In genomic region chr2:128552080-128552791, GRCm38 (mm10) we compare ENCODE assay signal across 34 mouse cellular contexts. TPM values are rescaled to one million over a fixed set of nuclear protein-coding genes. Genes with fewer than 3 reads are reported as not detected.
DNase-seq lines count a peak whose midpoint lies in the region; ATAC-seq and TF ChIP-seq lines count a peak whose summit lies in the region.
"Had no signal": no experiment of that assay in that cellular context is flagged by ENCODE, and none has a peak within 500 bp of the region (broad histone marks: within the 10 kb centered on the region; RNA-seq: fewer than 3 reads in every experiment).

No protein-coding gene starts in this region.

- no peak overlapping the region for H3K4me3 ChIP-seq in CH12.LX (replicated peaks in 1 of 3; ENCODE audit: low read depth in 2 of 3, low read length in 2 of 3, poor library complexity in 1 of 3)
- H3K4me3 ChIP-seq in stomach, embryonic 16.5 days (replicated peaks; ENCODE audit: low read length), result no peak overlapping the region
- H3K4me3 ChIP-seq in forebrain, embryonic 11.5 days (ENCODE audit: low read depth, low read length), result no peak overlapping the region
- H3K4me3 ChIP-seq: forebrain, embryonic 13.5 days; hindbrain, embryonic 12.5 days; midbrain, embryonic 13.5 days; neural tube, embryonic 12.5 days; stomach, embryonic 15.5 days had no signal

- no peaks in the 10 kb centered on the region for H3K36me3 ChIP-seq in CH12.LX (replicated peaks in 1 of 2; ENCODE audit: control insufficient read depth in 1 of 2, insufficient read depth in 1 of 2, low read length in 1 of 2)
- no peaks in the 10 kb centered on the region for H3K36me3 ChIP-seq in stomach, embryonic 16.5 days (ENCODE audit: control insufficient read depth, insufficient read depth, low read length)
- no peaks in the 10 kb centered on the region for H3K36me3 ChIP-seq in forebrain, embryonic 11.5 days (ENCODE audit: control insufficient read depth, insufficient read depth, low read length)
- H3K36me3 ChIP-seq: hindbrain, embryonic 12.5 days; midbrain, embryonic 13.5 days; neural tube, embryonic 12.5 days; stomach, embryonic 15.5 days had no signal

- no peak for TF ChIP-seq CTCF in CH12.LX (conservative IDR thresholded peaks at IDR 0.05 in 1 of 2, IDR thresholded peaks at IDR 0.05 in 1 of 2; ENCODE audit: low read depth in 2 of 2, low read length in 2 of 2)

- no peak for TF ChIP-seq POLR2A in CH12.LX (IDR thresholded peaks at IDR 0.05; ENCODE audit: low read depth, low read length)

- H3K4me2 ChIP-seq in CH12.LX (ENCODE audit: insufficient read depth, low read depth, poor library complexity, severe bottlenecking), result no peak overlapping the region
- no peak overlapping the region for H3K4me2 ChIP-seq in stomach, embryonic 16.5 days (ENCODE audit: low read depth, low read length)
- no peak overlapping the region for H3K4me2 ChIP-seq in forebrain, embryonic 11.5 days (ENCODE audit: low read depth, low read length, severe bottlenecking)
- H3K4me2 ChIP-seq: forebrain, embryonic 13.5 days; hindbrain, embryonic 12.5 days; midbrain, embryonic 13.5 days; neural tube, embryonic 12.5 days; stomach, embryonic 15.5 days had no signal

- no peaks in the 10 kb centered on the region for H3K27me3 ChIP-seq in CH12.LX (replicated peaks)
- H3K27me3 ChIP-seq in stomach, embryonic 16.5 days (ENCODE audit: control insufficient read depth, insufficient read depth, low read length), result no peaks in the 10 kb centered on the region
- H3K27me3 ChIP-seq in forebrain, embryonic 11.5 days (ENCODE audit: control insufficient read depth, insufficient read depth, low read length), result no peaks in the 10 kb centered on the region
- H3K27me3 ChIP-seq: forebrain, embryonic 13.5 days; hindbrain, embryonic 12.5 days; midbrain, embryonic 13.5 days; neural tube, embryonic 12.5 days; stomach, embryonic 15.5 days had no signal

- no peak for DNase-seq in CH12.LX (ENCODE audit: extremely low read depth)
- peak; percentile 42 for DNase-seq in lung, postnatal 14 days
- no peak for DNase-seq in retina, postnatal 1 day
- DNase-seq in heart, postnatal 4 days, result no peak
- DNase-seq in forebrain, embryonic 11.5 days (ENCODE audit: low spot score), result no peak
- DNase-seq: adrenal gland, postnatal 36 days; cerebellum, adult 11 months; cerebellum, adult 9-11 months; kidney, adult 2 months; kidney, postnatal 10 days; right cerebral cortex, postnatal 25 days had no signal

- no peak overlapping the region for H3K9ac ChIP-seq in CH12.LX (ENCODE audit: insufficient read depth, low read depth)
- H3K9ac ChIP-seq in stomach, embryonic 16.5 days (ENCODE audit: low read length), result no peak overlapping the region
- no peak overlapping the region for H3K9ac ChIP-seq in forebrain, embryonic 11.5 days (ENCODE audit: low read length)
- H3K9ac ChIP-seq: forebrain, embryonic 13.5 days; hindbrain, embryonic 12.5 days; midbrain, embryonic 13.5 days; neural tube, embryonic 12.5 days; stomach, embryonic 15.5 days had no signal

- dilution Hi-C loops in CH12.LX (cut with MboI; ENCODE audit: extremely low pct_ligation_motif_present, extremely low pct_unique_long_range_greater_than_20kb, low sequenced_read_pairs), result no loop called here

- H3K4me1 ChIP-seq in CH12.LX (ENCODE audit: control insufficient read depth in 1 of 2, insufficient read depth in 2 of 2), result peaks cover 3 to 21% of the 10 kb centered on the region in 2 experiments; a peak in 2 of 4 replicates
- H3K4me1 ChIP-seq in stomach, embryonic 16.5 days (ENCODE audit: control insufficient read depth, insufficient read depth, low read length), result peaks cover 15% of the 10 kb centered on the region
- H3K4me1 ChIP-seq in forebrain, embryonic 11.5 days (replicated peaks; ENCODE audit: control insufficient read depth, insufficient read depth, low read length), result no peaks in the 10 kb centered on the region
- H3K4me1 ChIP-seq: forebrain, embryonic 13.5 days had no signal

- in situ Hi-C loops in CH12.LX (cut with MboI; ENCODE audit: low pct_ligation_motif_present, low pct_unique_long_range_greater_than_20kb, low sequenced_read_pairs), result no loop called here

- TF ChIP-seq EP300 in CH12.LX (IDR thresholded peaks at IDR 0.05; ENCODE audit: low read length), result no peak

- 0 out of 4 replicates have a peak, but pooled peaks have one; percentile 7 to 21 for ATAC-seq in hematopoietic stem cell, adult 5-6 weeks (replicated peaks in 1 of 2; ENCODE audit: insufficient read depth in 1 of 2, low FRiP score in 2 of 2, low TSS enrichment in 1 of 2, low read depth in 1 of 2, poor library complexity in 2 of 2, severe bottlenecking in 2 of 2)
- ATAC-seq in stomach, embryonic 16.5 days (ENCODE audit: insufficient read depth, low FRiP score), result no peak
- ATAC-seq in forebrain, embryonic 11.5 days (replicated peaks; ENCODE audit: low FRiP score), result no peak
- ATAC-seq: CD4-positive, CD25-positive, alpha-beta regulatory T cell, adult 4 months; forebrain, embryonic 13.5 days; midbrain, embryonic 13.5 days had no signal

- H3K27ac ChIP-seq in CH12.LX (ENCODE audit: insufficient read depth, low read depth), result no peak overlapping the region
- peak overlapping the region; percentile 16; the same call in 1 of the 2 replicates for H3K27ac ChIP-seq in stomach, embryonic 16.5 days (ENCODE audit: low read length)
- no peak overlapping the region for H3K27ac ChIP-seq in forebrain, embryonic 11.5 days (ENCODE audit: low read depth, low read length)
- H3K27ac ChIP-seq: forebrain, embryonic 13.5 days; hindbrain, embryonic 12.5 days; midbrain, embryonic 13.5 days; neural tube, embryonic 12.5 days; stomach, embryonic 15.5 days had no signal

- TF ChIP-seq RAD21 in CH12.LX (IDR thresholded peaks at IDR 0.05; ENCODE audit: low read depth, low read length), result no peak

- H3K9me3 ChIP-seq in CH12.LX (replicated peaks; ENCODE audit: low read length), result no peaks in the 10 kb centered on the region
- H3K9me3 ChIP-seq in stomach, embryonic 16.5 days (replicated peaks; ENCODE audit: control insufficient read depth, low read length), result no peaks in the 10 kb centered on the region
- no peaks in the 10 kb centered on the region for H3K9me3 ChIP-seq in forebrain, embryonic 11.5 days (ENCODE audit: control insufficient read depth, low read length)
- H3K9me3 ChIP-seq: forebrain, embryonic 13.5 days; hindbrain, embryonic 12.5 days; midbrain, embryonic 13.5 days; neural tube, embryonic 12.5 days; stomach, embryonic 15.5 days had no signal

- WGBS in stomach, embryonic 16.5 days, result 79% methylated on average over 8 of the region's 8 CpGs
- 79% methylated on average over 8 of the region's 8 CpGs for WGBS in forebrain, embryonic 11.5 days

- H3K79me2 ChIP-seq in CH12.LX (replicated peaks; ENCODE audit: control insufficient read depth, extremely low read depth, insufficient read depth, poor library complexity, severe bottlenecking), result no peaks in the 10 kb centered on the region

TF ChIP-seq in CH12.LX, 34 proteins besides CTCF, POLR2A, EP300 and RAD21:
- TF ChIP-seq RCOR1 (conservative IDR thresholded peaks at IDR 0.05; ENCODE audit: low read depth, low read length) (no peak), ZC3H11A (IDR thresholded peaks at IDR 0.05; ENCODE audit: low read depth, low read length) (no peak), POLR2AphosphoS2 (IDR thresholded peaks at IDR 0.05; ENCODE audit: low read depth, low read length) (no peak), IRF4 (IDR thresholded peaks at IDR 0.05; ENCODE audit: low read depth, low read length) (peak; percentile 30; the same call in 1 of the 2 replicates), JUND (conservative IDR thresholded peaks at IDR 0.05; ENCODE audit: low read depth, low read length) (no peak), BHLHE40 (IDR thresholded peaks at IDR 0.05; ENCODE audit: low read depth, low read length) (peak; percentile 78), MAFK (IDR thresholded peaks at IDR 0.05; ENCODE audit: insufficient replicate concordance, low read length) (0 out of 2 replicates have a peak, but pooled peaks have one; percentile 34)

RNA-seq across cellular contexts. Expression of gene Spdye4c, which starts 38.8 kb away (rescaled TPM):
- total RNA-seq in CH12.LX (2012; rRNA removed), result not detected in 2 replicates
- total RNA-seq in CH12.LX (2014; rRNA removed), result not detected in 2 replicates
- polyA plus RNA-seq in CH12.LX (2012; ENCODE audit: insufficient read length, low read depth), result not detected in 2 replicates
- not detected in 2 replicates for total RNA-seq in hematopoietic stem cell, adult 5-6 weeks (2017)
- polyA plus RNA-seq in stomach, embryonic 16.5 days (2015; fragmentation: Nextera tagmentation; extraction: Ambion mirVana), result not detected in 2 replicates
- total RNA-seq in heart, postnatal 4 days (2021), result not detected
- polyA plus RNA-seq in forebrain, embryonic 11.5 days (2014; fragmentation: Nextera tagmentation; extraction: Ambion mirVana), result not detected in 2 replicates
- total RNA-seq: adrenal gland, postnatal 36 days; ES-E14; gastrocnemius, adult 18-20 months; gastrocnemius, postnatal 4 days; layer of hippocampus, adult 18-20 months; layer of hippocampus, postnatal 25 days; left cerebral cortex, postnatal 10 days; liver, adult 2 months; megakaryocyte progenitor cell, adult 5-6 weeks had no signal
- polyA plus RNA-seq: CD4-positive, CD25-positive, alpha-beta regulatory T cell, adult 4 months; cortical plate, adult 2 months; embryonic facial prominence, embryonic 11.5 days; forebrain, embryonic 13.5 days; heart, embryonic 16.5 days; hindbrain, embryonic 12.5 days; kidney, adult 2 months; limb, embryonic 11.5 days; liver, adult 2 months; liver, embryonic 16.5 days; midbrain, embryonic 13.5 days; neural tube, embryonic 12.5 days; stomach, embryonic 15.5 days; thymus, postnatal 0 days; urinary bladder, adult 2 months had no signal

Comparison
In these comparisons a context has a peak if more than half of its experiments do, and no peak if none do; other contexts are left out.
1. ATAC-seq: peak in hematopoietic stem cell, adult 5-6 weeks (2 of 2); none in stomach, embryonic 16.5 days (single experiment) and forebrain, embryonic 11.5 days (single experiment).